Mouse (Mus musculus) testis, postnatal 10 days (tissue): ENCODE measurements at regions not wholly inside any gene's neighbourhood (a gene's known extent, or its start where the extent isn't known, plus 50 kb on each side); places are given as distances from the start of the nearest gene placed in this dataset.
A peak's percentile ranks its signal among the peaks of the same experiment; 100 is the strongest.

Experiments used
- DNase-seq: peaks from one replicate; pipeline ENCODE4 v3.0.0; 2021; ENCODE audit warnings: low spot score

DNA sequence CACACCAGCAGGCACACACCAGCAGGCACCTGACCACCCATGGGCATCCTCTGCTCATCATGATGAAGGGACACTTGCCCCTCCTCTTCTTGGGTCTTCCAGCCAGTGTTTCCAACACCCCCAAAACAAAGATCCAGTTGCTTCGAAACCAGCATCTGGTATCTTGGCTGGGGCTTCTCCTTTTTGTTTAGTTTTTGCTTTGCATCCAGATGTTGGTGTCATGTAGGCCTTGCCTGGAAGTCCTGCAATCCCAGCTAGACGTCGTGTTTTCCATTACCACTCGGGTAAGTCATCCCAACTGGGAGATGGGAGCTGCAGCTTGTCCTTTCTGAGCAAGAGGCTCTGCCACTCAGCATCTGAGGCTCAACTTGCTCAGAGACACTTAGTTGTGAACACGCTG is 70.6 kb upstream of the Tspan2 start:
- no peak for DNase-seq

DNA sequence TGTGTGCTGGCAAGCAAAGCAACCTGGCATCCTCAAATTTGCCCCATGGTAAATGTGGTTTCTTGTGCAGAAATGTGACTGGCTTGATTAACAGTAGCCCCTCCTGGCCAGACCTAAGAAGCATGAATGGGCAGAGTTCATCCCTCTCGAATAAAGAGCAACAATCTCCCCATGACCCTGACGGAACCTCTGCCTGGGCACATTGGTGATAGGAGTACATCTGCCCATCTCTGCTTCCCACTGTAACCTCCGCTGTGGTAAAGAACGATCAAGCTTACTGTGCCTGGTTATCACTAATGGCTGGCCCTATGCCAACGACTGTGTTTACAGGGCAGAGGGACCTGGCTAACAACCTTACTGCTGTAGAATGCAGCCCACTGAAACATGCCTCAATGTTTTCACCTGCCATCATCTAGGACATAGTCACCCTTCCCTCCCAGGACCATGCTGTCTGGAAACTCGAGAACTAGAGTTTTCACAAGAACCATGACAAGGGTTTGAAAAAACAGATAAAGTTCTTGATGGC is 69.6 kb upstream of the Tspan2 start:
- DNase-seq: no peak

DNA sequence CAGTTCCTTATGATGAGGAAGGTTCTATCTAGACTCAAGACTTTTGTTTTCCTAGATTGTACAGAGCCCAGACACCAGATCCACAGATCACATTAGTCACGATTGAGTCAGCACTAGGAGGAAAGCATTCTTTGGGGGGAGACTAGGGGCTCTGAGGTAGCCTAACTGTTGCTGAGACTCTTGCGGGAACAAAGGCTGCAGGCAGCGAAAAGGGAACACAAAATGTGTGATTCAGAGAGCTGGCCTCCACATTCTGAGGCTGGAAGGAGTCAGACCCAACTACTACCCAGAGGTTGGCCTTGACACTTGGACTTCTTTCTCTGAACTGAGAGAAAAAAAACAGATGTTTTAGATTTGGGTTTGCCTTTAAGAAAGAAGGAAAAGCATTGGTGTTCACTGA is 66.5 kb upstream of the Tspan2 start:
- no peak for DNase-seq

DNA sequence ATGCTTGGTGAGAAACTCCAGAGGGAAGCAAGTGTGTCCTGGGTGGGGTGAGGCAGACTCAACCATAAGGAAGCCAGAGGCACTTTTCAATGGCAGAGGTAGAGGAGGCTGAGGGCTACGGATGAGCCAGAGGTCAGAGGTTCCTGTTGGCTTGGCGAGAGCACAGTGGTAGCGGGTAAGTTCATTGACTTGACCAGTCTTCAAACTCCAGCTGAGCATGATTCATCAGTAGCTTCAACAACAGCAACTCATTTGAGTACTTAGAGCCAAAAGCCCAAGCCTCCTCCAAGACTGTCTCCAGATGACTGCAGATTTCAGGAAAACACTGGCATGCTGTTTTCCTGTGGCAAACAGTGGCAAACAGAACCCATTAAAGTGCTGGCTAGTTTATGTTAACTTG is 65.8 kb upstream of the Tspan2 start:
- DNase-seq: no peak

DNA sequence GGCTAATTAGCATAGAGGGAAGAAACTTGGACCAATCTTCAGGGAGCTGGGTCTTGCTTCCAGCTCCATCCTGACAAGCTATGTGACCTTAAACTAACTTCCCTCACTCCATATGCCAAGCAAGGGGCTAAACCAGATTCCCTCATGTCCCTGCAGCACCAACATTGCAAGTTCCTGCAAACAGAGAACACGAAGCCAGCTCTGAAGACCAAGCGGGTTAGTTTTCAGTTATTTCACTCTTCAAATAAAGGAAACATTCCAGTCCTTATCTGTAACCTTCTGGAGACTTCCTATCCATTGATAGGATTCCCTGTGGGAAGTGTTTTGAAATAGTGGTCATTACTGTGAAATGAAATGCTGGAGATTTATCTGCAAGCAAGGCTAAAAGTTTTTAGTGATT is 64.4 kb upstream of the Tspan2 start:
- DNase-seq: no peak

DNA sequence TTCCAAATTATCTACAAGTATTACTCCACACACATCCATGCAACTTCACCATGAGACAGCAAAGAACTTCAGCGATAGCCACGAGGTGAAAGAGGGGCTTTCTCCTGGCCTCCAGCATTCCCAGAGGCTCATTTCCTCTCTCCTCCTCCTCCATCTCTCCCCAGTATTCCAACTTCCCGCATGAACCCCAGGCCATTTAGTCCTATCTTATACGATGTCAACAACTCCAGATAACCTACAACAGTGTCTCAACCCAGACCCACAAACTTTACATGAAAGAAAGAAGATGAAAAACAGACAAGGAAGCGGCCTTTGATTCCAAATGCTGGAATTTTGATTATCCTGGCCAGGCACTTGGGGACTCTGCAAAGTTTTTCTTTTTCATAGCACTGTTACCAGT is 63.8 kb upstream of the Tspan2 start:
- no peak for DNase-seq

DNA sequence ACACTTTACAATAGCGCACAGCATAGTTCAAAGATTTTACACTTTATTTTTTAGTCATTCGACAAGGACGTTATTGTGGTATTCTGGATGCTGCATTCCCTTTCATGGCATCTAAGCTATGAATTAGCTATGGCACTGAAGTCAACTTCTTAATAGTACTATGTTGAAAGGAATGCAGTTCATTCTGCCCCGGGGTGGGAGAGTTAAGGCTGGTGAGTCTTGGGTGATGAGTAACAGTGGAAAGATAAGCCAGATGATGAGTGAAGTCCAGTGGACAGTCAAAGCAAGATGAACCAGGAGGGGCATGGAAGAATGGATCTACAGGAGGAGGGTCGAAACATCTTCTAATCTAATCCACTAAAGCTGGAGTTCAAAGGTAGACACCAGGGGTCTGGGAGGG is 63.4 kb upstream of the Tspan2 start:
- no peak for DNase-seq

DNA sequence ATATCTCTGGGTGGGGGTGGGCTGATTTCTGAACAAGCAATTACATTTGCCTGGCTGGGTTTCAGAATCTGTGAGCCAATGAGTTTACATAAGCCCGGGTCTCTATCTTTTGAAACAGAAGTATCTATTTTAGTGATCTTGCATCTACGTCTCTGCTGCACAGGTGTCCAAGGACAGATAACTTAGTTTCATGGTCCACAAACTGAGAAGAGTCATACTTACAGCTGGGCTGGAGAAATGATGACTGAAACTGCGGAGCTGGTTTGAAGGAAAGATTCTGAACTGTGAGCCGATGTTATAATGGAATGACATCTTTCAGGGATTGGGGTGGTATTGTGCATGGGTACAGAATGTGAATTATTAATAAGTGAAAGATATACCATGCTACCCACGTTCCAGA is 60.8 kb upstream of the Tspan2 start:
- no peak for DNase-seq

DNA sequence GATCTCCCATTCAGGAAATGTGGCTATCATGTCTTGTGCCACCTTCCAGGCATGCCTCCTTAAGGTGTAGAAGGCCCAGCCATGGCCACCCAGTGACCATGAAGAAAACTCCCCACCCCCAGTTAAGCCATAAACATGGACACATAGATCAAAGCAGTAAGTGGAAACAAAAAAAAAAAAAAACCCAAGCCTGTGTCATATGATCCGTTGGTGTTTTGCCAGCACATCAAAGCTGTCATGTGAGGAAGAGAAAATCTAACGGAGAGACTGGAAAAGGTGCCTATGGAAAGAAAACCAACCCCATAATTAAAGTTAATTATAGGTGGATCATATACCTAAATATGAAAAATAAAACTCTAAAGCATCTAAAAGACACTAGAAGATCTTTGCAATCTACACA is 60.3 kb upstream of the Tspan2 start:
- DNase-seq: no peak

DNA sequence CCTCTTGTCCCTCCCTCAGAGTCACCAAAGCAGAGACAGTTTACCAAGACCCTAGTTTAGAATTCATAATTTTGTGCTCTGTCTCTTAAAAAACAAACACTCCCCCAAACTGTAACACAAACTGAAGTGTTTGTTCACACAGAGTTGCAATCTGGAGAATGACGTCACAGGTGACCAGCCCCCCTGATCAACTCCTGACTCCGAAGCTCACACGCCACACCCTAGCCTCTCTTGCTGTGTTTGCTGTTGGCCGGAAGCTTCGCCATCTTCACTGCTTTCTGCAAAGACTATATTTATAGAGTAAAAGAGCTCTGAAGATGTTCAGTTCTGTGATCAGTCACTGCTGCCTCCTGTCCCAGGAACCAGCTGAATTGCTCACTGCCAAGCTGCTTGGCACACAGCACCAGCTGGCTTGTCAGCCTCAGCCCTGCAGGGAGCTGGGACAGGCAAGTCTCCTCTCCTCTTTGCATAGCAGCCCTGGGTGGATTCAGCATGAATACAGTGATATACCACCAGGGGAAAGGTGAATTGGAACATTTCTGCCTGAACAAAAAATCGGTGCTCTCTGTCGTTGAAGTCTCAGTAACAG is 57.3 kb upstream of the Tspan2 start:
- no peak for DNase-seq

DNA sequence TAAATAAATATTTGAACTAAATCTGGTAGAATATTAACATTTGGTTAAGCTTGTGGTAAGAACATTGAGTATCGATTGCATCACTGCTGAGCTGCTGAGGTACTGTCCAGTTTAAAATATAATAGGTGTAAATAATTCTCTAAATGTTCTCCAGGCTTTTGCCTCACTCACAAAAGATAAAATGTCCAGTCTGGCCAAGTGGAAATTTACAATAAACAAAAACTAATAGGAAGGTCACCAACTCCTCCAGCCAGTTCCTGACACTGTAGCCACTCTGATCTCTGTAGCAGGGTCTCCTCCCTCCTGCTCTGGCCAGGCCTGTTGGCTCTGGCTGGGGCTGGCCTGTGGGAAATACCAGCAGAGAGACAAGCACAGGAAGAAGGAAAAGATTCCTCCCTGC is 55.8 kb upstream of the Tspan2 start:
- DNase-seq: peak; percentile 53

DNA sequence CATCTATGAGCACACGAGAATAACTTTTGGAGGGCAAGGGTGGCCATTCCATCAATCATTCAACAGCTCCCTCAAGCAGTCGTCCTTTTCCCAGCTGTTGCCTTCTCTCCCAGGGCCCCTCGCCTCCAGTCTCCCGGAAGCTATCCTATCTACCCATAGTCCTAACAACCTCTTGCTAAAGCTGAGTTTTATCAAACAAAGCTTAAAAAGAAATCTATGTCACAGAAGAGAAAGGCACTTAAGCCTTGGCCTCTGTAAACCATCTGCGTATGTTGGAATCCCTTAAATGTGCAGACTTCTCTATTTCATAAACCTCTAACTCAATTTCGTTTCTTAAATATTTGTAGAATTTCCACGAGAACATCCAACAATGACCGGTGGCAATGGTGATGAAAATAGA is 51.9 kb upstream of the Tspan2 start:
- DNase-seq: no peak

DNA sequence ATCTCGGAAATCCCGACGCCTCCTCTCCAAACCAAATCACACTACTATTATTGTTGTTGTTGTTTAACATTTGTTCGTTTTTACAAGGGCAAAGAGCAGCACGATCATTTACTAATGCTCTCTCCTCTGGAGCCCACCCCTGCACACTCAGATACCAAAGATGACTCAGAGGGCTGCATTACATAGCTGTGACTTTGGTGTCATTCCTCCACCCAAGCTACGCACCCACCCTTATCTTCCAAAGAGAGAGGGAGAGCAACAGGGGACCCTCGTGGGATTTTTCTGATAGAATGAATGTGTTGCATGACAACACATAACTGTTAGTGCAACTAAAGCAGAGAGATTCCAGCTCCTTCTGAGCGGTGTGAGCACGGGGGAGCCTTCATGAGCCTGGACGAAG is 50.8 kb upstream of the Tspan2 start:
- DNase-seq: no peak
